Mouse (Mus musculus) MEL (cell line): ENCODE results near the gene Fgfr2.

ENCODE experiments used
- CHD2 ChIP-seq: IDR thresholded peaks from 2 replicates; pipeline ENCODE4 v1.6.1; 2011; ENCODE audit warnings: low read length, improper control_type of control experiment
- CTCF ChIP-seq, 3 experiments: IDR thresholded peaks in 2 of 3; conservative IDR thresholded peaks in 1 of 3; 2 replicates each; pipeline ENCODE4 v1.5.1; 2011 to 2012; ENCODE audit warnings: low read length in 3 of 3, low read depth in 2 of 3, mild to moderate bottlenecking in 2 of 3, improper control_type of control experiment in 1 of 3, inconsistent platforms in 1 of 3, mixed read lengths in 1 of 3, moderate library complexity in 1 of 3; ENCODE audit not compliant: control insufficient read depth in 1 of 3, insufficient read depth in 1 of 3, poor library complexity in 1 of 3, severe bottlenecking in 1 of 3
- GATA1 ChIP-seq: IDR thresholded peaks from 2 replicates; pipeline ENCODE4 v1.6.1; 2011; ENCODE audit warnings: low read depth, low read length, improper control_type of control experiment
- MXI1 ChIP-seq: IDR thresholded peaks from 2 replicates; pipeline ENCODE4 v1.6.1; 2011; ENCODE audit warnings: mild to moderate bottlenecking, low read depth, low read length, improper control_type of control experiment
- POLR2A ChIP-seq, 2 experiments: IDR thresholded peaks; 2 replicates each; pipeline ENCODE4 v1.6.1; 2011 to 2012; ENCODE audit warnings: low read length in 2 of 2, mild to moderate bottlenecking in 2 of 2, control low read depth in 1 of 2, improper control_type of control experiment in 1 of 2, low read depth in 1 of 2, moderate library complexity in 1 of 2; ENCODE audit not compliant: control insufficient read depth in 1 of 2, insufficient read depth in 1 of 2, poor library complexity in 1 of 2
- POLR2AphosphoS2 ChIP-seq: IDR thresholded peaks from 2 replicates; pipeline ENCODE4 v1.6.1; 2011; ENCODE audit warnings: low read length, improper control_type of control experiment
- POLR2AphosphoS5 ChIP-seq: IDR thresholded peaks from 2 replicates; pipeline ENCODE4 v1.6.1; 2012; ENCODE audit warnings: low read depth, borderline replicate concordance, mild to moderate bottlenecking, inconsistent platforms, low read length, moderate library complexity, mixed read lengths
- SIN3A ChIP-seq: IDR thresholded peaks from 2 replicates; pipeline ENCODE4 v1.6.1; 2012; ENCODE audit warnings: low read length, improper control_type of control experiment, inconsistent platforms
- TAL1 ChIP-seq: IDR thresholded peaks from 2 replicates; pipeline ENCODE4 v1.6.1; 2012; ENCODE audit warnings: mild to moderate bottlenecking, inconsistent platforms, low read length, moderate library complexity, mixed read lengths

DNA sequence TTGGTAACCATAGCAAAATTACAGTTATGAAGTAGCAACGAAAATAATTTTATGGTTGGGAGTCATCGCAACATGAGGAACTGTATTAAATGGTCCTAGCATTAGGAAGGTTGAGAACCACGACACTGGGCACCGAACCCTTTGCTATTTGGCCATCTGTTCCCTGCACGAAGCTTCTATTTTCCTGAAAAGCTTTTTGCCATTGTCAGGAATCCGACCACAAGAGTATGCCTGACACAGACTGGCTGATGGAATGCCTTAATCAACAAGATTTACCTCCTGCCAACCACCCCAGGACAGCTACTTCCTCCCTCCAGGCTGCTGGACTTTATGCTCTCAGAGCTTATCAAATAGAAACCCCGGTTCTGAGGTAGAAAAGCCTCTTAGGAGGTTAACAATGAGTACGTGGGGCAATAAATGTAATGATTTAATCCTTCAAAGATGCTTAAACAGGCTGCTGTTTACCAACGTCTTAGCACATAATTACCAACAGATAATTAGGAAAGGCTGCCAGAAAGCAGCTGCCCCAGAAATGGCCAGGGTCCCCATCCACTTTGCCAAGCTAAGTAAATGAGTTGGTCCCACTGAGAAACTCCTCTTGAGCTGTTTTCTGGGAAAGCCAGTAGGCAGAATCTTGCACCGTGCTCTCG, 668.0 kb downstream of the Fgfr2 start:
- no peak for TF ChIP-seq CTCF (IDR thresholded peaks at IDR 0.05 in 2 of 3, conservative IDR thresholded peaks at IDR 0.05 in 1 of 3; ENCODE audit: control insufficient read depth in 1 of 3, insufficient read depth in 1 of 3, low read depth in 2 of 3, low read length in 3 of 3, poor library complexity in 1 of 3, severe bottlenecking in 1 of 3)
- no peak for TF ChIP-seq POLR2A (IDR thresholded peaks at IDR 0.05; ENCODE audit: control insufficient read depth in 1 of 2, insufficient read depth in 1 of 2, low read depth in 1 of 2, low read length in 2 of 2, poor library complexity in 1 of 2)
- no peak for TF ChIP-seq POLR2AphosphoS5
- TF ChIP-seq SIN3A: no peak
- no peak for TF ChIP-seq MXI1
- TF ChIP-seq CHD2: no peak
- TF ChIP-seq TAL1: no peak
- TF ChIP-seq GATA1: no peak
- no peak for TF ChIP-seq POLR2AphosphoS2
